Mouse (Mus musculus) large intestine, adult 2 months (tissue): ENCODE measurements at regions not wholly inside any gene's neighbourhood (a gene's known extent, or its start where the extent isn't known, plus 50 kb on each side); places are given as distances from the start of the nearest gene placed in this dataset.

ENCODE experiments used
- DNase-seq: peaks from one replicate; pipeline ENCODE4 v3.0.0-alpha.2; 2012; ENCODE audit warnings: low read depth, low spot score
- WGBS: fragments of 180-500 bp; shearing (Covaris S2); methylation state at CpG from one replicate; pipeline ENCODE4 v1.1.7; 2018; 5-methylcytosine and 5-hydroxymethylcytosine counted together

- DNase-seq = no peak
- WGBS = 58% methylated on average over 3 of the region's 3 CpGs
Observed at GRCm38 (mm10) chr10:122515698-122516097, 67.4 kb downstream of the Avpr1a start.

DNA sequence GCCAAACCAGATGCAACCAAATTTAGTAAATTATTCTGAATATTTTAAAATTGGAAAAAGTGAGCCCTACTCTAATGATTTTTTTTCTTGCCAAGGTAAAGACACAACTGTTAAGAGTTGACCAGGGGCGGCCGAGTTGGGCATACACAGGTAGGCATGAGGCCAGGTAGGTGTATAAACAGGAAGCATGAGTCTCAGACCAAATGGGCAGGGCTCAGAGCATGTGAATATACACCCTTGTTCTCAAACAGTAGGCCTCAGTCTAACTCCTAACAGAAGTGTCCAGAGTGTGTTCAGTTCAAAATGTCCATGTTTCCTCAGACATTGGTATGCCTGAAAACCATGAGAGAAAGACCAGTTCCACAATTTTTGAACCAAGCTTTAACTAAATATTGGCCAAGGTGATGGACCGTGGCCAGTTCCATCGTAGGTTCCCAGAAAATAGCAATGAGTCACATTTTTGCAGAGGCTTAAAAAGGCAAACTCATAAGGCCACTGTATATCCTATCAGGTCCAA lies 71.0 kb downstream of the Avpr1a start:
- no peak for DNase-seq
- WGBS = 79% methylated on average over 4 of the region's 4 CpGs

DNA sequence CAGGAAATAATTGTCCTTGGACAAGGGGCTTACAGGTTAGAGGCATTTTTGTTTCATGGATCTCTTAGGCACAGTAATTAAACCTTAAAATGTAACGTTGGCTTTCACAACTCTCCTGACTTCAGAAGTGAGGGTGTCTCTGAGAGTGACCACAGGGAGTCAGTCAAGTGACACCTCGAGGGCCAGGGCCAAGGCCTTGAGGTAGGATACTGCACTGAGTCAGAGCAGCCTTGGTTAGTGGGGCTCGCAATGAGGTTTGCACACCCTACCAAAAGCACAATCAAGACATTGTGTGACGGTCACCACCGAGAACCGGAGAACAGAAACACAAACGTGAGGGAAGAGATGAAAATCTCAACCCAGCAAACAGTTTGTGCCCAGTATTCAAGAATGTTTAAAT lies 71.7 kb downstream of the Avpr1a start:
- WGBS = 85% methylated on average over 7 of the region's 7 CpGs
- DNase-seq = no peak

GRCm38 (mm10) chr10:122522631-122523030 lies 74.3 kb downstream of the Avpr1a start:
- DNase-seq = no peak
- WGBS = 47% methylated on average over 3 of the region's 3 CpGs

- DNase-seq = no peak
- 69% methylated on average over 7 of the region's 7 CpGs for WGBS
Observed at GRCm38 (mm10) chr10:122525360-122525759, 77.1 kb downstream of the Avpr1a start.

DNA sequence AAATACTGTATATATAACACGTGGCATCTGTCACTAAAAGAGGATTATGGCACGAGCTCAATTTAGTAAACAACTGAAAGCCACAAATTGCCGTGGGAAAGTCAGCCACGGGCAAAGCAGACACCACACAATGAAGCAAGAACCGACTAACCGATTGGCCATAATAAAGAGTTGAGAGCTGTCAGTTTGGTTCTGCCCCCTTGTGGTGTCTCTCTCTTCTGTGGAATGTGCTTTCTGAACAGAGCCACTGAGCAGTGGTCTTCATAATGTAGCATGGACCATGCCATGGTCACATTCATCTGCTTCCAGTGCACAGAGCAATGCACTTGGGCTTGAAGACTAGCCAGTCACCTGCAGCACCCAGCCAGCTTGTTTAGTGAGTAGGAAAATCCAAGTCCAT lies 77.5 kb downstream of the Avpr1a start:
- 55% methylated on average over 6 of the region's 6 CpGs for WGBS
- DNase-seq = no peak

DNA sequence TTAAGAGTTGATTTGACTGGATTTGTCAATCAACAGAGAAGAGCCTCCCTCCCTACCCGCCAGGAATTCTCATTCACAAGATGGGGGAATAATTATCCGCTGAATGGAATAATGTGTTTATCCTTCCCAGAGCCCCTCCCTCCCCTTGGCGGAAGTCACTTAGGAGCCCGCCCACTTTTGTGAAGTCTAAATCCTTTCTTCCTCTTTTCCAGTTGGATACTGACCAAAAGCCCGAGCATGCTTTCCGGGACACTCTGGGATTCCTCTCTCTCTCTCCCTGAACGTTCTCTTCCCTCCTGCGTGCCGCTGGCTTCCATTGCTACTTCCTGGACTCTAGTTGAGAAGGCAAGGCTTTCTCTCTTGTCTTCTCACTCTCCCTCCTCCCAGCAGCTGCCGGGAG lies 79.9 kb downstream of the Avpr1a start:
- no peak for DNase-seq
- WGBS = 69% methylated on average over 10 of the region's 10 CpGs

DNA sequence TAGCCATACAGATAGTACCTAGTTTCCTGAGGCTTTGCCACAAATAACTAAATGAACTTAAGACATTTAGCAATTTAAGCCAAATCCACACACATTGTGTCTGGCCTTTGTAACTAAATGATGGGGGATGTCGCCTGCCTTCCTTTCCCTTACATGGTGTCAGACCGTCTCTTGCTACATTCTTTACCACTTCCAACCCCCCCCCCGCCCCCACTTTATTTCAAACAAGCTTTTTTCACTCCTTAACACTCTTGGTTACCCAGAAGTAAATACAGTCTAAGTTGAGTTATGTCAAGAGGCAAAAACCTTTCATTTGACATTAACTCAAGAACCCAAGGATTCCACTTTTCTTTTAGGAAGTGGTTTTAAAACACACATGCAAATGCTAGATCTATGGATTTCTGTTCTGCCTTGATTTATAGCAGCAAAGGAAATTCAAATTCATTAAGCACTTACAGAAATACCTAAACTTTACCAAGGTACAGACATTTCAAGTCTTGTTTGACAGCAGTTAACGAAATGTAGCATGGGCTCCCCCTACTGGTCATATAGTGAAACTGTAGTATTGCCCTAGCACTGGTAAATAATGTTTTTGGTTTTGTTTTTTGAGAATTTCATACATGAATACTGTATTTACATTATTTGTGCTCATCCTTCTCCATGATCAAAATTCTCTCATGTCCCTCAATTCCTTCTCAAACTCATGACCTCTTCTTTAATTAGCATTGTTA lies 80.8 kb downstream of the Avpr1a start:
- 39% methylated on average over 4 of the region's 4 CpGs for WGBS
- DNase-seq = peak; percentile 37

- 81% methylated on average over 5 of the region's 5 CpGs for WGBS
- no peak for DNase-seq
Observed at GRCm38 (mm10) chr10:122534714-122535113, 86.4 kb downstream of the Avpr1a start.

GRCm38 (mm10) chr10:122535137-122535536 lies 86.8 kb downstream of the Avpr1a start:
- WGBS = 36% methylated on average over 5 of the region's 5 CpGs

GRCm38 (mm10) chr10:122539655-122540054 lies 91.4 kb downstream of the Avpr1a start:
- 37% methylated on average over 7 of the region's 7 CpGs for WGBS
- no peak for DNase-seq

More at GRCm38 (mm10) chr10:122535137-122535536, 86.8 kb downstream of the Avpr1a start:
- no peak for DNase-seq

- no peak for DNase-seq
- WGBS = 78% methylated on average over 9 of the region's 9 CpGs
Observed at GRCm38 (mm10) chr10:122542573-122542972, 94.3 kb downstream of the Avpr1a start.

- DNase-seq = no peak
- whole genome bisulfite sequencing = 16% methylated on average over 16 of the region's 16 CpGs
Observed at GRCm38 (mm10) chr10:122544096-122544720, 95.9 kb downstream of the Avpr1a start.

GRCm38 (mm10) chr10:122545029-122545428 lies 96.7 kb downstream of the Avpr1a start:
- 92% methylated on average over 6 of the region's 6 CpGs for WGBS
- no peak for DNase-seq

- 68% methylated on average over 5 of the region's 5 CpGs for WGBS
- DNase-seq = no peak
Observed at GRCm38 (mm10) chr10:122551586-122551985, 103.3 kb downstream of the Avpr1a start.

GRCm38 (mm10) chr10:122553124-122553822 lies 105.0 kb downstream of the Avpr1a start:
- 34% methylated on average over 2 of the region's 2 CpGs for WGBS

DNA sequence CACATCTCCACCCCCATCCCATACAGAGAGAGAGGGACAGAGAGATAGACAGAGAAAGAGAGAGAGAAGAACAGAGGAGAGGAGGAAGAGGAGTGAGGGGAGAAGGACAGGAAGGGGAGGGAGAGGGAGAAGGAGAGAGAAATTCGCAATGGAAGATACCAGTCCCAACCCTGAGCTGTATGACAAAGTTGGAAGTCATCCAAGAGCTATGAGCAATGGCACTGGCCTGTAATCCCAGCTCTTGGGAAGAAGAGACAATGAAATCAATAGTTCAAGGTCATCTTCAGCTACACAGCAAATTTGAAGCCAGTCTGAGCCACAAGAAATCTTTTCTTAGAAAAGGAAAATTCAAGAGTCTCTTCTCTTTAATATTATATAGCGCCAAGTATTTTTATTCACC lies 105.6 kb downstream of the Avpr1a start:
- 63% methylated on average over 2 of the region's 2 CpGs for WGBS

More at GRCm38 (mm10) chr10:122553124-122553822, 105.0 kb downstream of the Avpr1a start:
- peak; percentile 43 for DNase-seq

DNA sequence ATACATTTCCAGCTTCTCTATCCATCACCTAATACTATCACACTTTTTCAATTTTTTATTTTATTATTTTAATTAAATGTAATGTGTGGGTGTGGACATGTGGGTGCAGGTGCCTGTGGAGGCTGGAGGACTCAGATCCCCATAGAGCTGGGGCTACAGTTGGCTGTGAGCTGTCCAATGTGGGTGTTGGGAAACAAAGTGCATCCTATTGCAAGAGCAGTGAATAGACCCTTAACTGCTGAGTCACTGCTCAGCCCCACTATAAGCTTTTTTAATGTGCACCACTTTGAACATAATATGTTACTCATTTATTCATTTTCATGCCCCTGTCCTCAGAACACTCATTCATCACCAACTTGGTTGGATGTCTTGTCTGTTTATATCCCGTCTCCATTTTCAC lies 110.4 kb downstream of the Avpr1a start:
- WGBS = 82% methylated on average over 1 of the region's 1 CpGs

More for the DNA sequence above, 105.6 kb downstream of the Avpr1a start:
- DNase-seq = no peak

GRCm38 (mm10) chr10:122560001-122560695 lies 111.8 kb downstream of the Avpr1a start:
- WGBS = 32% methylated on average over 10 of the region's 10 CpGs
- DNase-seq = peak; percentile 32

More for the DNA sequence above, 110.4 kb downstream of the Avpr1a start:
- no peak for DNase-seq

DNA sequence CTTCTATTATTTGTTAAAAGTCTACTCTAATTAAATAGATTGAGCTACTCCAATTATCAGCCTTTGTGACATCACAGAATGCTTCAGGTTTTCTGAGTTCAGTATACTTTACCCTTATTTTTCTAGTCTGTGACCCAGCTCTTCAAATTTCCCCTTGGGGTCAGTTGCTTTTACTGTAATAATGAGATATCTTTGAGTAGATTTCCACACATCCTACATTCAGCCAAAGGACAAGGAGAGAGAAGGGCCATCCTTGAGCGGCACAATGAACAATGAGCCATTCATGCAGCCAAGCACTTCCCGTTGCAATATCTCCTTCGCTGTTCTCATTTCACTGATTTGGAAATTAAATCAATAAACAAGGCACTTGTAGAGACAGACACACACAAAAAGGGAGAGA lies 113.6 kb downstream of the Avpr1a start:
- WGBS = 30% methylated on average over 3 of the region's 3 CpGs
- DNase-seq = no peak
